Mouse (Mus musculus): ENCODE data around the gene Idnk. TPM values are rescaled to one million over a fixed set of nuclear protein-coding genes. Genes with fewer than 3 reads are reported as not detected.
"Not testable (repeated sequence)": the region's sequence is repeated elsewhere in the genome, so short reads cannot be mapped to it uniquely, and the experiment has no call there.

The Idnk gene
- polyA plus RNA-seq, 1 experiment from 2014 or later, result 36.3 TPM

GRCm38 (mm10) chr13:58124989-58125388 is 32.5 kb upstream of the Idnk start:
- no peaks in the 10 kb centered on the region for H3K9me3 ChIP-seq (replicated peaks)
- 54% methylated on average over 2 of the region's 2 CpGs for WGBS
- no peaks in the 10 kb centered on the region for H3K36me3 ChIP-seq
- no peak overlapping the region for H3K9ac ChIP-seq
- no peak for ATAC-seq (ENCODE audit: insufficient number of reproducible peaks, low FRiP score, low TSS enrichment, low read depth)
- H3K4me1 ChIP-seq, result peaks cover 15% of the 10 kb centered on the region
- no peak overlapping the region for H3K4me2 ChIP-seq (replicated peaks)
- H3K4me3 ChIP-seq (replicated peaks), result no peak overlapping the region
- H3K27ac ChIP-seq (replicated peaks), result no peak overlapping the region
- no peaks in the 10 kb centered on the region for H3K27me3 ChIP-seq

- 24% methylated on average over 7 of the region's 7 CpGs for WGBS
- H3K9me3 ChIP-seq (replicated peaks), result no peaks in the 10 kb centered on the region
- H3K9ac ChIP-seq, result no peak overlapping the region
- peaks cover 16% of the 10 kb centered on the region for H3K4me1 ChIP-seq
- peak overlapping the region; percentile 63 for H3K4me2 ChIP-seq (replicated peaks)
- no peak overlapping the region for H3K27ac ChIP-seq (replicated peaks)
- no peaks in the 10 kb centered on the region for H3K36me3 ChIP-seq
- H3K27me3 ChIP-seq, result no peaks in the 10 kb centered on the region
- H3K4me3 ChIP-seq (replicated peaks), result peak overlapping the region; percentile 87
- ATAC-seq (ENCODE audit: insufficient number of reproducible peaks, low FRiP score, low TSS enrichment, low read depth), result no peak
Observed at GRCm38 (mm10) chr13:58126126-58126525, 31.3 kb upstream of the Idnk start.

- H3K4me1 ChIP-seq, result peaks cover 16% of the 10 kb centered on the region
- peak overlapping the region; percentile 87 for H3K4me3 ChIP-seq (replicated peaks)
- H3K36me3 ChIP-seq, result no peaks in the 10 kb centered on the region
- no peaks in the 10 kb centered on the region for H3K27me3 ChIP-seq
- peak overlapping the region; percentile 63 for H3K4me2 ChIP-seq (replicated peaks)
- no peaks in the 10 kb centered on the region for H3K9me3 ChIP-seq (replicated peaks)
- ATAC-seq (ENCODE audit: insufficient number of reproducible peaks, low FRiP score, low TSS enrichment, low read depth), result no peak
- WGBS, result under 1% methylated on average over 53 of the region's 92 CpGs
- H3K9ac ChIP-seq, result peak overlapping the region; percentile 94
- H3K27ac ChIP-seq (replicated peaks), result peak overlapping the region; percentile 99
Observed at GRCm38 (mm10) chr13:58126862-58127765, 30.3 kb upstream of the Idnk start.

GRCm38 (mm10) chr13:58127766-58128361 is 29.6 kb upstream of the Idnk start:
- WGBS, result under 1% methylated on average over 81 of the region's 81 CpGs
- H3K4me3 ChIP-seq (replicated peaks), result peak overlapping the region; percentile 87
- H3K4me1 ChIP-seq, result peaks cover 16% of the 10 kb centered on the region
- peak; percentile 37 for ATAC-seq (ENCODE audit: insufficient number of reproducible peaks, low FRiP score, low TSS enrichment, low read depth)
- H3K27ac ChIP-seq (replicated peaks), result peak overlapping the region; percentile 99
- peak overlapping the region; percentile 94 for H3K9ac ChIP-seq
- H3K27me3 ChIP-seq, result no peaks in the 10 kb centered on the region
- no peaks in the 10 kb centered on the region for H3K9me3 ChIP-seq (replicated peaks)
- no peaks in the 10 kb centered on the region for H3K36me3 ChIP-seq
- peak overlapping the region; percentile 63 for H3K4me2 ChIP-seq (replicated peaks)

- Histone ChIP-seq H3K4me1 (peaks cover 16% of the 10 kb centered on the region), H3K27ac (replicated peaks) (peak within 1 kb of the TSS; percentile 99), H3K4me2 (replicated peaks) (peak within 1 kb of the TSS; percentile 63), H3K9me3 (replicated peaks) (no peaks in the 10 kb centered on the region), H3K27me3 (no peaks in the 10 kb centered on the region), H3K4me3 (replicated peaks) (peak within 1 kb of the TSS; percentile 87), H3K9ac (peak within 1 kb of the TSS; percentile 94), H3K36me3 (no peaks in the 10 kb centered on the region)
- WGBS, result 1% methylated on average over 40 of the region's 62 CpGs
- ATAC-seq (ENCODE audit: insufficient number of reproducible peaks, low FRiP score, low TSS enrichment, low read depth), result peak; percentile 96
Observed at GRCm38 (mm10) chr13:58128396-58128767, 29.1 kb upstream of the Idnk start, which contains the start of gene Hnrnpa0. Gene Hnrnpa0 (minus strand): TSS chr13:58128556.

- Histone ChIP-seq H3K4me3 (replicated peaks) (peak overlapping the region; percentile 87), H3K9ac (peak overlapping the region; percentile 94), H3K4me1 (peaks cover 16% of the 10 kb centered on the region), H3K9me3 (replicated peaks) (no peaks in the 10 kb centered on the region), H3K4me2 (replicated peaks) (peak overlapping the region; percentile 62), H3K27me3 (no peaks in the 10 kb centered on the region), H3K36me3 (no peaks in the 10 kb centered on the region), H3K27ac (replicated peaks) (peak overlapping the region; percentile 99)
- under 1% methylated on average over 83 of the region's 83 CpGs for WGBS
- peak; percentile 98 for ATAC-seq (ENCODE audit: insufficient number of reproducible peaks, low FRiP score, low TSS enrichment, low read depth)
Observed at GRCm38 (mm10) chr13:58128768-58129671, 28.4 kb upstream of the Idnk start.

GRCm38 (mm10) chr13:58129687-58130246 is 27.7 kb upstream of the Idnk start:
- H3K4me2 ChIP-seq (replicated peaks), result peak overlapping the region; percentile 62
- H3K36me3 ChIP-seq, result no peaks in the 10 kb centered on the region
- peak overlapping the region; percentile 94 for H3K9ac ChIP-seq
- 30% methylated on average over 4 of the region's 4 CpGs for WGBS
- no peak for ATAC-seq (ENCODE audit: insufficient number of reproducible peaks, low FRiP score, low TSS enrichment, low read depth)
- H3K4me1 ChIP-seq, result peaks cover 16% of the 10 kb centered on the region; the same call in 1 of the 2 replicates
- no peaks in the 10 kb centered on the region for H3K27me3 ChIP-seq
- peak overlapping the region; percentile 99 for H3K27ac ChIP-seq (replicated peaks)
- no peaks in the 10 kb centered on the region for H3K9me3 ChIP-seq (replicated peaks)
- H3K4me3 ChIP-seq (replicated peaks), result peak overlapping the region; percentile 87

- no peak overlapping the region for H3K4me2 ChIP-seq (replicated peaks)
- WGBS, result 48% methylated on average over 3 of the region's 3 CpGs
- no peak for ATAC-seq (ENCODE audit: insufficient number of reproducible peaks, low FRiP score, low TSS enrichment, low read depth)
- H3K9ac ChIP-seq, result no peak overlapping the region
- H3K9me3 ChIP-seq (replicated peaks), result no peaks in the 10 kb centered on the region
- no peaks in the 10 kb centered on the region for H3K36me3 ChIP-seq
- H3K4me1 ChIP-seq, result 0 out of 2 replicates have a peak, but pooled peaks cover 8% of the 10 kb centered on the region
- no peaks in the 10 kb centered on the region for H3K27me3 ChIP-seq
- H3K27ac ChIP-seq (replicated peaks), result no peak overlapping the region
- H3K4me3 ChIP-seq (replicated peaks), result no peak overlapping the region
Observed at GRCm38 (mm10) chr13:58131692-58132091, 25.8 kb upstream of the Idnk start.

- H3K4me3 ChIP-seq (replicated peaks); H3K4me1 ChIP-seq; H3K9ac ChIP-seq; H3K36me3 ChIP-seq; H3K27ac ChIP-seq (replicated peaks); H3K27me3 ChIP-seq; H3K9me3 ChIP-seq (replicated peaks); ATAC-seq (ENCODE audit: insufficient number of reproducible peaks, low FRiP score, low TSS enrichment, low read depth); H3K4me2 ChIP-seq (replicated peaks): not testable (repeated sequence)
- 93% methylated on average over 8 of the region's 8 CpGs for WGBS
Observed at GRCm38 (mm10) chr13:58146603-58147002, 10.8 kb upstream of the Idnk start.

GRCm38 (mm10) chr13:58147760-58148159 is 9.7 kb upstream of the Idnk start:
- H3K27me3 ChIP-seq, result no peaks in the 10 kb centered on the region
- no peak overlapping the region for H3K27ac ChIP-seq (replicated peaks)
- H3K9ac ChIP-seq, result no peak overlapping the region
- 82% methylated on average over 1 of the region's 1 CpGs for WGBS
- H3K36me3 ChIP-seq, result no peaks in the 10 kb centered on the region
- no peaks in the 10 kb centered on the region for H3K9me3 ChIP-seq (replicated peaks)
- H3K4me2 ChIP-seq (replicated peaks), result no peak overlapping the region
- ATAC-seq (ENCODE audit: insufficient number of reproducible peaks, low FRiP score, low TSS enrichment, low read depth), result no peak
- no peak overlapping the region for H3K4me3 ChIP-seq (replicated peaks)
- peaks cover 5% of the 10 kb centered on the region; the same call in 1 of the 2 replicates for H3K4me1 ChIP-seq

All from embryonic facial prominence, embryonic 15.5 days (tissue).